Mouse (Mus musculus) hindlimb bud, embryonic 11.5 days (tissue): ENCODE data around the gene Kdm2b.
"Not testable (repeated sequence)": the region's sequence is repeated elsewhere in the genome, so short reads cannot be mapped to it uniquely, and the experiment has no call there.

Source experiments
- DNase-seq: peaks from one replicate; pipeline ENCODE4 v3.0.0-alpha.2; 2012; ENCODE audit warnings: low read depth, low spot score; ENCODE audit errors: extremely low spot score

Kdm2b gene

GRCm38 (mm10) chr5:122978970-122979369 lies 10.7 kb downstream of the Kdm2b start:
- DNase-seq, result no peak

GRCm38 (mm10) chr5:122974701-122975100 lies 14.9 kb downstream of the Kdm2b start:
- DNase-seq, result not testable (repeated sequence)

GRCm38 (mm10) chr5:122972116-122972515 lies 17.5 kb downstream of the Kdm2b start:
- no peak for DNase-seq

- no peak for DNase-seq
Measured at GRCm38 (mm10) chr5:122971438-122971837, 18.2 kb downstream of the Kdm2b start.

- DNase-seq, result no peak
Measured at GRCm38 (mm10) chr5:122970056-122970455, 19.6 kb downstream of the Kdm2b start.

GRCm38 (mm10) chr5:122968322-122968721 lies 21.3 kb downstream of the Kdm2b start:
- DNase-seq, result no peak

GRCm38 (mm10) chr5:122965427-122965826 lies 24.2 kb downstream of the Kdm2b start:
- no peak for DNase-seq

GRCm38 (mm10) chr5:122964853-122965252 lies 24.8 kb downstream of the Kdm2b start:
- DNase-seq, result no peak

- DNase-seq, result no peak
Measured at GRCm38 (mm10) chr5:122961905-122962304, 27.7 kb downstream of the Kdm2b start.

GRCm38 (mm10) chr5:122959391-122959790 lies 30.2 kb downstream of the Kdm2b start:
- DNase-seq, result no peak

- no peak for DNase-seq
Measured at GRCm38 (mm10) chr5:122956059-122956458, 33.6 kb downstream of the Kdm2b start.

- no peak for DNase-seq
Measured at GRCm38 (mm10) chr5:122951913-122952641, 37.5 kb downstream of the Kdm2b start.

GRCm38 (mm10) chr5:122951056-122951912 lies 38.3 kb downstream of the Kdm2b start:
- no peak for DNase-seq

- DNase-seq, result no peak
Measured at GRCm38 (mm10) chr5:122950329-122950953, 39.2 kb downstream of the Kdm2b start.

GRCm38 (mm10) chr5:122949101-122949500 lies 40.5 kb downstream of the Kdm2b start:
- no peak for DNase-seq

- no peak for DNase-seq
Measured at GRCm38 (mm10) chr5:122947534-122947933, 42.1 kb downstream of the Kdm2b start.

- no peak for DNase-seq
Measured at GRCm38 (mm10) chr5:122938676-122939075, 50.9 kb downstream of the Kdm2b start.

- DNase-seq, result no peak
Measured at GRCm38 (mm10) chr5:122937958-122938540, 51.6 kb downstream of the Kdm2b start.

- no peak for DNase-seq
Measured at GRCm38 (mm10) chr5:122937031-122937430, 52.6 kb downstream of the Kdm2b start.

GRCm38 (mm10) chr5:122935810-122936209 lies 53.8 kb downstream of the Kdm2b start:
- DNase-seq, result no peak

- no peak for DNase-seq
Measured at GRCm38 (mm10) chr5:122930991-122931390, 58.6 kb downstream of the Kdm2b start.
